Mouse (Mus musculus): ENCODE results near the gene 4930519P11Rik. TPM values are rescaled to one million over a fixed set of nuclear protein-coding genes. Genes with fewer than 3 reads are reported as not detected.
A peak's percentile ranks its signal among the peaks of the same experiment; 100 is the strongest.

The 4930519P11Rik gene
- total RNA-seq, 2 experiments from 2014 or later = not detected

DNA sequence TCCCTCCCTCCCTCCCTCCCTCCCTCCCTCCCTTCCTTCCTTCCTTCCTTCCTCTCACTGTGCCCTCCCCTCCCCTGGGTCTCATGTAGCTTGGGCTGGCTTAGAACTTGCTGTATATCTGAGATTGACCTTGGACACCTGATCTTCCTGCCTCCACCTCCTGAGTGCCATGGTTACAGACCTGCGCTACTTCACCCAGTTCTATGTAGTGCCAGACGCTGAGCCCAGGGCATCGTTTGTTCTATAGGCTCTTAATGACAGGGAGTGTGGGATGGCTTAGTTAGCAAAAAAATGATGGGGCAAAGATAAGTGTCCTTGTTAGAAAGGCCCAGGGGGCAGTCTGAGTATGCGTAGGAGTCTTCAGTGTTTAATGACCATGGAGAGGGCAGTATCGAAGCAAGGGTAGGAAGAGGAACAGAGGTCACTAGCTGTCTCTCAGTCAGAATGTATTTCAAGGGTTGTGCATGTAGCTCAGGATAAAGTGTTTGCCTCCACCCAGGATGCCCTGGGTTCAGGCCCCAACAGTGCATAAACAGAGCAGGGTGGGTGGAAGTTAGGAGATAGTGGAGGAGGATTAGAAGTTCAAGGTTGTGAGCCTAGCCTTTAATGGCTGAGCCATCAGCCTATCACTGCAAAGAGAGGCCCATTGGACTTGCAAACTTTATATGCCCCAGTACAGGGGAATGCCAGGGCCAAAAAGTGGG is 20.0 kb upstream of the 4930519P11Rik start:
- no peak for DNase-seq

DNA sequence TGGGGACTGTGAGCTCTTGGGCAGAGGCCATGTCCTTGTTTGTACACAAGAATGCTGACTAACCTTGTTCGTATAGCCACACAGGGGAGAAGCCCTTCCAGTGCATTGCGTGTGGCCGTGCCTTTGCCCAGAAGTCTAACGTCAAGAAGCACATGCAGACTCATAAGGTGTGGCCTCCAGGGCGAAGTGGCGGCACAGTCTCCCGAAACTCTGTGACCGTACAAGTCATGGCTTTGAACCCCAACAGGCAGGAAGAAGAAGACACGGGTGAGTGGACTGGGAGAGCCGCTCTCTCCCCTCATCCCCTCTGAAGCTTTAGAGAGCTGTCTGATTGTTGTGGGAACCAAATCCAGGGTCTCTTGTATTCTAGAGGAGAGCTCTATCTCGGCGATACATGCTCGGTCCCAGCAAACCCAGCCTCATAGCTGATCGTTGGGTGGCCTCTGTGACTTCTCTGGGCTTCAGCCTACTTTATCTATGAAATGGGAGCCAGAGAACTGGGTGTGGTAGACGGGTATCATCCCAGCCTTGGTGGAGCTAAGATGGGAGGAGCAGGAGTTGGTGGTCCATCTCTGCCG is 19.1 kb upstream of the 4930519P11Rik start:
- intact Hi-C loops (cut with DNase I) = no loop called here
- DNase-seq = no peak

More for the DNA sequence above, 20.0 kb upstream of the 4930519P11Rik start:
- intact Hi-C loops (cut with DNase I) = no loop called here

DNA sequence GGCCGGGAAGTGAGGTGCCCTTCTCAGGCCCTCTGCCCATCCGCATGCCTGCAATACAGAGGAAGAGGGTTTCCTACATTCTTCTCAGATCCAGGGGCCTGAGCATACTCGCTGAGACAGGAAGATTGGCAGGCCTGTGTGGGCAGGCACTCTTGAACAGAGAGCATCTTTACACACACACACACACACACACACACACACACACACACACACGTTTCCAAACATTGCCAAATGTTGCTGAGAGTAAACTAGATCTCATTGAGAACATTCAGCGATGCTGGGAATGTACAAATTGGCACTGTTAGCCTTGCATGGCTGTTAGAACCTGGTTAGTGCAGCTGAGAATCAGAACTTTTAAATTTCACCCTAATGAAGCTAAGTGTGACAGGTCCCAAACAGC is 17.3 kb upstream of the 4930519P11Rik start:
- DNase-seq = no peak
- intact Hi-C loops (cut with DNase I) = no loop called here

DNA sequence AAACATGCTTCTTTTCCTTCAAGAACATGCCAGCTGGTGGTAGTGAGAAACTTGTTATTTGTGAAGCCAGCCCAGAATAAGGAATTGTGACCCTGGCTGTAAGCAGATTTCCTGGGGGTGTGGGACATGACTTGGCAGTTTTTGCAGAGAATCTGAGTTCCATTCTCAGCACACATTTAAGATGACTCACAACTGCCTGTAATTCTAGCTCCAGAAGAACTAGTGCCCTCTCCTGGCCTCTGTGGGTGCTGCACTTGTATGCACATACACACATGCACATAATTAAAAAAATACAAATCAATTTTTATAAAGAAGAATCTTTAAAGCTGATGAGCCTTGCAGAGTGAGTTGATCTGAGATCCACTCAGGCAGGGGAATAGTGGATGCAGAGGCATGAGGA is 10.9 kb upstream of the 4930519P11Rik start:
- DNase-seq = no peak
- intact Hi-C loops (cut with DNase I) = no loop called here

DNA sequence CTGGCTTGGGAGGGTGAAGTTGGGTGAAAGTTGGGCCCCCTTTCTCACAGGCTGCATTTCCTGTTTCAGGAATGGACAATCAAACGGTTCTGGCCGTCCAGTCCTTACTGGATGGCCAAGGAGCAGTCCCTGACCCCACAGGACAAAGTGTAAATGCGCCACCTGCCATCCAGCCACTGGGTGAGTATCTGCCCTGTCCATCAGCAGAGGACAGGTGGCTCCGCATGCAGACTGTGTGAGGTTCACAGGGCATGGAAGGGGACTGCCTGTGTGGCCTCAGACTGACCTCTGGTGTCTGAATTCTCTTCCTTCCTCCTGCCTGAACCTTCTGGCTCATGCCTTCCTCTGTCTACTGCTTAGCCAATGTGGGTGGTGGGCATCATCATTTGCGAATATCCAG is 8.4 kb upstream of the 4930519P11Rik start:
- intact Hi-C loops (cut with DNase I) = no loop called here
- DNase-seq = no peak

DNA sequence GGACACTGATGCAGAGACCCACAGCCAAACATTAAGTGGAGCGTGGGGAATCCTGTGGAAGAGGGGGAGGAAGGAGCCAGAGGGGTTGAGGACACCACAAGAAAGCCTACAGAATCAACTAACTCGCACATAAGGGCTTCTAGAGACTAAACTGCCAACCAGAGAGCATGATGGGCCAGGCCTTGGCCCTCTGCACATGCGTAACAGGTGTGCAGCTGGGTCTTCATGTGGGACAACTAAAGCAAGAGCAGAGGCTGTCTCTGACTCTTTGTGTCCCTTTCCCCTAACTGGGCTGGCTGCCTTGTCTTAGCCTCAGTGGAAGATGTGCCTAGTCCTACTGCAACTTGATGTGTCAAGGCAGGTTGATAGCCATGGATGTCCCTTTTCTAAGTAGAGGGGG is 3.8 kb upstream of the 4930519P11Rik start:
- intact Hi-C loops (cut with DNase I) = loop anchor here (2.0 kb wide), 1 partner anchor 46 kb away; no protein-coding TSS in a partner anchor
- no peak for DNase-seq

DNA sequence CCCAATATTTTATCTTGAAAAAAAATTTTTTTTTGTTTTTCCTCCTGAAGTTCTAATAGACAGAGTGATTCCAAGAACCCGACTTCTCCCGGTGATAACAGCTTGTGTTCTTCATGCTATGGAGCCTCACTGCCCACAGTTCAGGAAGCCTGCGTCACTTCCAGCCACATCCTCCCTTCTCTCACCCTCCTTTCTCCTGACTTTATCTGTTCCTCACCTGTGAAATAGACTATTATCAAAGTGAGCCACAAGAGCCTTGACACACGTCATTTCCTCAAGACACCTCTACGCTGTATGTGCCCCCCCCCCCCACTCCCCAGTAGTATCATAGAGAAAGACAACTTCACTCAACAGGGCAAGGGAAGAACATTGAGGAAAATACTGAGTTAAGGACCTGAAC is 2.4 kb upstream of the 4930519P11Rik start:
- intact Hi-C loops (cut with DNase I) = loop anchor here (2.0 kb wide), 1 partner anchor 47 kb away; no protein-coding TSS in a partner anchor
- DNase-seq = no peak

DNA sequence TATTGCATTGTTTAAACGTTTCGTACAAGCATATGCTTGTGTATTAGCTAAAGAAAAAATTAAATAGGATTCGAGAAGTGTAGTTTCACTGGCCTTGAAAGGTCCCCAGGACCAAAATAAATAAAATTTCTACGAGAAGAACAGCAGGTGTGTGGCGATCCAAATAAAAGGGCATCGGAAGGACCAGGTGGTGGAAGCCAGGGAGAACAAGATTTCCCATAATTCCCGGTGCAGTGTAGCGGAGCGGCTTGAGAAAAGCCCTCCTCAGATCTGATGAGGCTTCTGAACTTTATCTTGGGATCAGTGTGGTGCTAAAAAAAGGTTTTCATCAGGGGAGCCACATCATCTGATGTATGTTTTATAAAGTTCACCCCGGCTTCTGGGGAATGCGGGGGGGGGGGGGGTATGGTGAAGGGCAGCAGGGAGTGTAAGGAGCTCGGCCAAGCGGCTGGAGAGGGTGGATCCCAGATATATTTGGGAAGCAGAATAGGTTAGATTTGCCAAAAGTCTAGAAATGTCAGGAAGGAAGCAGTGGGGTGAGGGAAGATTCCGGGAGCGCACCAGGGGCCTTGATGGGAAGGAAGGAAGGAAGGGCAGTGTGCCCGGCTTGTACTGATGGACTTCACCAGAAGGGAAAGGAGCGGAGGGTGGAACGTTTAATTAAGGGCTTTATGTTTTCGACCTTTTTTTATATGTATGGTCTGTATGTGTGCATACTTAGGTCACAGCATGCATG is 1.8 kb upstream of the 4930519P11Rik start:
- no peak for DNase-seq
- intact Hi-C loops (cut with DNase I) = no loop called here

DNA sequence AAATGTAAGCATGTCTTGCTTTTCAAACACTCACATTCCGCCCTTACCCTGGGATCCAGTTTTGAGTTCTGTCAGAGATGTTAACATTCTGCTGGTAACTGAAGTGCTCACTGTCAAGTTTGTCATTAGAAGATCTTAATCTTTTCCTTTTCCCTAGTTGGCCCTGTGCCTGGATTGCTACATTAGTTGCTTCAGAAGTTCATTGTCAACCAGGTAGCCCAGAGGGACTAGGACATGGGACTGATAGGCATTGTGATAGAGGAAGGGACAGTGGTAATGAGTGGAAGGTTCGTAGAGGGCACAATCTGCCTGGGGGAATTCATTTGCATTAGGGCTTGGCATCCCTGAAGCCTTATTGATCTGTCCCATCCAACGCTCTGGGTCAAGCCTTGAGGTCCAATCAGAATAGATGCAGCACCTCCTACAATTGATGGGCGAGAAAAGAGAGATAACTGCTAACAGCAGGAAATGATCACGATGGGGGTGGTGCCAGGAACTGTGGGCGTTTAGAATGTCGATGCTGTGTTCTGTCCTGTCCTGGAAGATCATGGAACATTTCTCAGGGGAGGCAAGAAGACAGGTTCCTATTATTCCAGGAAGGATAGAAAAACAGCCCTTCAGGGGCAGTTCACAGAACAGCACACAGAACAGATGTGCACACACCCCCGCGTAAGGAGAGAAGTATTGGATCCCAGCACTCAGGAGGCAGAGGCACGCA is 4.0 kb downstream of the 4930519P11Rik start:
- DNase-seq = no peak
- intact Hi-C loops (cut with DNase I) = no loop called here

DNA sequence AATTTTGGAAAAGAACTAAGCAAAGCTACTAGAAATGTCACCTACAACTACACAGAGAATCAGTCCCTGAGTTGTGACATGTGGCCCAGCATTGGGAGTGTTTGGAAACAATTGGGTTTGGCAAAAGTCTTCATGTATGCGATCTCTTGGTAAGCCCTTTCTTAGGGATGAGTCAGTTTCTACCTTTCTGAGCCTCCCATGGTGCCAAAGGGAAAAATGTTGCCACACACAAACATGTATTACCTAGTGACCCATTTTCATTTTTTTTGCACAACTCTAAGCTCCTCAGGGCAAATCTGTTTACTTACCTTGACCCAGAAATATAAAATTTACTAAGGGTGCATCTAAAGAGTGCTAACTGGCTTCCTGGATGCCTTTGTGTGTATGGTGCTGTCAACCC is 6.3 kb downstream of the 4930519P11Rik start:
- intact Hi-C loops (cut with DNase I) = no loop called here
- DNase-seq = no peak

DNA sequence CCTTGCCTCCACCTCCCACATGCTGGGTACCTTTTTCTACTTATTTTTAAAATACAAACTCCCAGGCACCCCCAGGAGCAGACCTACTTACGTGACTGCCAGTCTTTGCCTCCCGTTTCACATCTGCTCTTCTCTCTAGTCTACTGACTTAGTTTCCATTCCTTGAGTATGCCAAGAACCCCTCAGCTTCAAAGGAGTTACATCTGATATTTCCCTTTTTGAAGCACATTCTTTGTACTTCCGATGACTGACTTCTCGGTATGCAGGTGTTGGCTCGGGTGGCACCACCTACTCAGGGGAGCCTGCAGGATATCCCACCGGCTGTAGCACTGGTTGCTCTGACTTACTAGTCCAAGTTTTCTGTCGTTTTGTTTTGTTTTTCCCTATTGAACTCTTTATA is 9.1 kb downstream of the 4930519P11Rik start:
- no peak for DNase-seq
- intact Hi-C loops (cut with DNase I) = no loop called here

DNA sequence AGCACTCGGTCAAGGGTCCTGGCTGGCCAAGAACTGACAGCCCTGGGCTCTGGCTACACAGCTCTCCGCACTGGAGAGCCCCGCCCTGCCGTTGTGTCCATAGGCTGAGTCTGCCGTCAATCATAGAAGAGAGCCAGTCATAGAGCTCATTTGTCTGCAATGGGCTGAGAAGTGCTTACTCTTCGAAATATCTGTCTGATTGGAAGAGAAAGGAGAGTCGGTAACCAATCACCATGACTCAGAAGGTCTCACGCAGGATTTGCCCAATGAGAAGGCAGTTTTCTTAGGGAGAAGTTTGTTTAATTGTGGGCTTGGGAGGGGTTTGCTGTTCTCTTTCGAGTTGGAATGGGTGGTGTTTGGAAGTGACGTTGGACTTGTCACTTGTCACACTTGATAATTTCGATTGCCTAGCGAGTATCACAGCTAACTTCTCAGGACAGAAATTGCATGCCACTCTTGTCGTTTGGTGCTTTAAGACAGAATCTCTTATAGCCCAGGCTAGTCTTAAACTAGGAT is 9.5 kb downstream of the 4930519P11Rik start, which contains the start of gene Pxmp4:
Gene Pxmp4 (minus strand): TSS at position 71 of the 516 bp plus-strand sequence.
- intact Hi-C loops (cut with DNase I) = no loop called here
- DNase-seq = peak; percentile 99 to 100

DNA sequence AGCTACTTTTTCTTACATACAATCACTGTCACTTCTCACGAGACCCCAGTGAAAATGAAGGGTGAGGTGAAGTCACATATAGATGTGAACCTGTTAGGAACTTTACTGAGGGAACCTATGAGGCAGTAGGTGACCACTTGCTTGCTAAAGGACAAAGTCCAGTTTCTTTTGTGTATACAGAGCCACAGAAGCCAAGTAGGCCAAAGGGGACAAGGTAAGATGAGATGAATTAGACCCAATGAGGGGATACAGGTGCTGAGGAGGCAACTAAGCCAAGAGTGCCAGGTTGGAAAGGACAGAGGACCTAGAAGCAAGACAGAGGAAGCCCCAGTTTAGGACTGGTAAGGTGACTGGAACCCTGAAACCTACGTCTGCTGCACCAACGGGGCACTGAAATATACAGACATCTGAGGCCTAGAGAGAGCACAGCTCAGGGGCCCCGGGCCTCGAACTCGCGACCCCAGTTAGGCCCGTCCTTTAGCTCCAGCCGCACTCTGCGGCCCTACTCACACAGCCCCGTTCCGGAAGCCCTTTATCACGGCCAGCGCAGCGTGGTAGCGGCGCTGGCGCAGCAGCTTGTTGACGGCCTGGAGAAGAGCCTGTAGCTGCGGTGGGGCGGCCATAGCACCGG is 10.1 kb downstream of the 4930519P11Rik start:
- no peak for DNase-seq
- intact Hi-C loops (cut with DNase I) = no loop called here

DNA sequence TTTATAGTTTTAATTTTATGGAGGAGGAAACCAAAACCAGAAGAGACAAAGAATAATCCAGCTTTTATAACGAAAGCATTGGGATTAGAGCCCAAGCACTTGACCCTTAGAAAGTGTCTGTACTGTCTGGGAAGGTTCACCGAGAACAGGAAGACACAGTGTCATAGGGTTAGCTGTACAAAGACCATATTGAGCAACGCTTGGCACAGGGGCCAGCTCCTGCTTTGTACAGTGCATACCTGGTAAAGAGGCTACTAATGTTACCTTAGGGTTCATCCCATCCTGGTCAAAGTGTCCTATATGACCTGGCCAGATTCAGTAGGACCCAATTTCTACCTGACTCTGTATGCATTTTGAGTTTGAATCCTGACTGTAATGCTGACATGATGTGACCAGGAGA is 11.9 kb downstream of the 4930519P11Rik start:
- intact Hi-C loops (cut with DNase I) = no loop called here
- no peak for DNase-seq

DNA sequence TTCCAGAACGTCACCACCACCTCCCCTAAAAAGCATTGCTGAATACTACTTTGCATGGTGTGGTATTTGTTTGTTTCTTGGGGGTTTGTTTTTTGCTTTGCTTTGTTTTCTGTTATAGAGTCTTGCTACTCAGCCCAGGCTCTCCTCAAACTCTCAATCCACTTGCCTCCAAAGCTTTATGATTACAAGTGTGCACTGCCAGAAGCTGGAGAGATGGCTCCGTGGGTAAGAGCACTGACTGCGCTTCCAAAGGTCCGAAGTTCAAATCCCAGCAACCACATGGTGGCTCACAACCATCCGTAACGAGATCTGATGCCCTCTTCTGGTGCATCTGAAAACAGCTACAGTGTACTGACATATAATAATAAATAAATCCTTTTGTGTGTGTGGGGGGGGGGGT is 12.7 kb downstream of the 4930519P11Rik start:
- DNase-seq = no peak

DNA sequence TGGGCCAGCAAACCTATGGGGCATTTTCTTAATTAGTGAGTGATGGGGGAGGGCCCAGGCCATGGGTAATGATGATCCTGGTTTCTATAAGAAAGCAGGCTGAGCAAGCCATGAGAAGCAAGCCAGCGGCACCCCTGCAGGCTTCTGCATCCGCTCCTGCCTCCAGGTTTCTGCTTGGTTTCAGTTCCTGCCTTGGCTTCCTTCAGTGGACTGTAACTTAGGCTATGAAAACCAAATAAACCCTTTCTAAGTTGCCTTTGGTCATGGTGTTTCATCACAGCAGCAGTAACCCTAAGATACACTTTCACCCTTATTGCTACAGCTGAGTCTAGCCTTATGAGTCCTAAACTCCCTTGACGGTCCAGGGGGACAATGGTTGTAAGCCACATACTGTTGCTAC is 15.8 kb downstream of the 4930519P11Rik start:
- no peak for DNase-seq
- intact Hi-C loops (cut with DNase I) = no loop called here

More for the DNA sequence above, 12.7 kb downstream of the 4930519P11Rik start:
- intact Hi-C loops (cut with DNase I) = no loop called here

DNA sequence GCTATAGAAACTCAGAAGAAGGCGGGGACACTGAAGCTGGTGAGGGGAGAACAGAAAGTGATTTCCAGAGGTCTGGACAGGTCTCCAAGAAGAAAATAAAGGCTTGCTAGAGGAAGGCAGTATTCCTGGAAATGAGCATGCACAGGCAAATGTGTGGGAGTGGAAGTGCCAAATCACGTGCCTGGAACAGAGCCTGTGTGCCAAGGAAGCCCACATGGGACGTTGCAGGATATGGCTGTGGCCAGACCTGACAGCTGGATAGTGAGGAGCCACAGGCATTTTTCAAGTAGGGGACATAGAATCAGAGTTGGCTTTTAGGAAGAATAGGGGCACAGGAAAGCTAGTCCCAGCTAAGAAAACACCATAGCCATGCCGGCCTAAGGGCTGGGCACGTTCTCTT is 17.5 kb downstream of the 4930519P11Rik start:
- intact Hi-C loops (cut with DNase I) = no loop called here
- peak in 1 of 2 experiments; percentile 58 for DNase-seq

DNA sequence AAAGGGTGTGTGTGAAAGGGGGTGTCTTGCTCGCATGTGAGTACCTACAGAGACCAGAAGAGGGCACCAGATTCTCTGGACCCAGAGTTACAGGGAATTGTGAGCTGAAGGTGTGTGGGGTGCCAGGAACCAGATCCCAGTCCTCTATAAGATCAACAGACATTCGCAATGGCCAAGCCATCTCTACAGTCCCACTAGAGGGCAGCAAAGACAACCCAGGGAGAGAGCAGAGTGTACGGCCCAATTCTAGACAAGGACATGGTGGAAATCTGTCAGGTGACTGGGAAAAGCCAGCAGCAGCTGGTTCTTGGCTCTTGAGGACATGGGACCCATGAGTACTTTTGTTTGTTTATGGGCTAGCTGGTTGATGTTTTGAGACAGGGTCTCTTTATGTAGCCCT is 20.2 kb downstream of the 4930519P11Rik start:
- peak in 1 of 2 experiments; percentile 52 for DNase-seq
- intact Hi-C loops (cut with DNase I) = loop anchor here (1.0 kb wide), 1 partner anchor 20 kb away; the partner anchor contains the start of genes 4930519P11Rik and Zfp341

DNA sequence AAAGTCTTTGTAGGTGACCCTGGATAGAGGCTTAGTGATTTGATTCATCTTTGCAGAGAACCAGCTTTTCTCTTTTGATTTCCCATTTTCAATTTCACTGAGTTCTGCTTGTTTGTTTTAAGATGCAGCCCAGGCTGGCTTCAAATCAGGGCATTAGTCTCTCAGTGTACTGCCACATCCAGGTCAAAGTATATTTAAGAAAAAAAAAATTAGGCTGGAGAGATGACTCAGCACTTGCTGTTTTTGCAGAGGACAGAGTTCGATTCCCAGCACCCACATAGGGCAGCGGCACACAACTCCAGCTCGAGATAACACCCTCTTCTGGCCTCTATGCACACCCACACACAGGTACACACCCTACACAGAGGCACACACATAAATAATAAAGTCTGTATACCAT is 22.0 kb downstream of the 4930519P11Rik start:
- DNase-seq = no peak
- intact Hi-C loops (cut with DNase I) = no loop called here

DNA sequence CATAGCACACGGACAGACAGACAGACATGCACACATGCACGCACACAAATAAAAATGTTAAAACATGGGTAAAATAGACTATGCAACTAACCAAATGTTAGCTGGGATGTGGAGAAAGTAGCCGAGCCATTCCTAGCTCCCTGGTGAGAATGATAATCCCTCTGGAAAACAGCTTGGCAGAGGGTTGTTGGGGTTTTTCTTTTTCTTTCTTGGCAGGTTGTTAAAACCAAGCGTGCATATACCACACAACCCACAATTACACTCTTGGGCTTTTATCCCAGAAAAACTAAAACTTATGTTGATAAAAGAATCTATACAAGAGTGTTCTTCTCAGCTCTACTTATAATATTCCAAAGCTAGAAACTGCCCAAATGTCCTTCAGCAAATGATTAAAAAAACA is 24.2 kb downstream of the 4930519P11Rik start:
- intact Hi-C loops (cut with DNase I) = no loop called here
- DNase-seq = no peak
